Mouse (Mus musculus) neural tube, embryonic 14.5 days (tissue): ENCODE measurements around the gene Polr3h. TPM values are rescaled to one million over a fixed set of nuclear protein-coding genes. Genes with fewer than 3 reads are reported as not detected.
A peak's percentile ranks its signal among the peaks of the same experiment; 100 is the strongest.

ENCODE experiments used
- ATAC-seq: fragments of 200-750 bp; cut with Nextera tagmentation; 2 replicates; pipeline ENCODE4 v1.8.0; 2017; ENCODE audit warnings: low read depth, mild to moderate bottlenecking, moderate TSS enrichment, moderate library complexity
- H3K27ac ChIP-seq: fragments of 300-500 bp; sonication (generic); 2 replicates; pipeline ENCODE4 v1.5.1; 2014; ENCODE audit warnings: low read depth, mild to moderate bottlenecking, control low read depth, low read length, moderate library complexity, mixed read lengths
- H3K27me3 ChIP-seq: fragments of 300-500 bp; sonication (generic); 2 replicates; pipeline ENCODE4 v1.6.1; 2014; ENCODE audit warnings: low read length; ENCODE audit not compliant: control insufficient read depth, insufficient read depth
- H3K36me3 ChIP-seq: fragments of 300-500 bp; sonication (generic); 2 replicates; pipeline ENCODE4 v1.6.1; 2014; ENCODE audit warnings: low read length, mixed read lengths; ENCODE audit not compliant: control insufficient read depth, insufficient read depth
- H3K4me1 ChIP-seq: fragments of 300-500 bp; sonication (generic); 2 replicates; pipeline ENCODE4 v1.6.1; 2014; ENCODE audit warnings: low read length; ENCODE audit not compliant: control insufficient read depth, insufficient read depth
- H3K4me2 ChIP-seq: fragments of 300-500 bp; sonication (generic); 2 replicates; pipeline ENCODE4 v1.6.1; 2014; ENCODE audit warnings: mild to moderate bottlenecking, low read depth, low read length, control low read depth
- H3K4me3 ChIP-seq: fragments of 300-500 bp; sonication (generic); 2 replicates; pipeline ENCODE4 v1.5.1; 2014; ENCODE audit warnings: low read depth, low read length, control low read depth, mixed read lengths
- H3K9ac ChIP-seq: fragments of 300-500 bp; sonication (generic); replicated peaks from 2 replicates; pipeline ENCODE4 v1.6.1; 2014; ENCODE audit warnings: low read depth, mild to moderate bottlenecking, control low read depth, low read length, mixed read lengths
- H3K9me3 ChIP-seq: fragments of 300-500 bp; sonication (generic); 2 replicates; pipeline ENCODE4 v1.6.1; 2016; ENCODE audit warnings: low read length; ENCODE audit not compliant: control insufficient read depth
- WGBS: fragments of 180-500 bp; shearing (Covaris S2); extraction: QIAGEN DNeasy Blood & Tissue Kit; methylation state at CpG from one replicate; pipeline ENCODE4 v1.1.7; 2014; 5-methylcytosine and 5-hydroxymethylcytosine counted together
- polyA plus RNA-seq: library from polyadenylated mRNA; unstranded; fragments of >200 nt; fragmentation: Nextera tagmentation; extraction: Ambion mirVana; gene quantifications from 2 replicates; pipeline ENCODE4 v1.2.1, GENCODE M21; 2014

Polr3h gene
- polyA plus RNA-seq, 1 experiment from 2014 or later: 98.4 TPM

GRCm38 (mm10) chr15:81939157-81939715 is 13.2 kb upstream of the Polr3h start:
- Histone ChIP-seq H3K4me2 (no peak overlapping the region; the same call in 1 of the 2 replicates), H3K27ac (no peak overlapping the region), H3K27me3 (no peaks in the 10 kb centered on the region), H3K9me3 (no peaks in the 10 kb centered on the region), H3K9ac (no peak overlapping the region), H3K36me3 (peaks cover 3% of the 10 kb centered on the region; the same call in 1 of the 2 replicates), H3K4me3 (no peak overlapping the region), H3K4me1 (peaks cover 20% of the 10 kb centered on the region)
- no peak for ATAC-seq
- whole genome bisulfite sequencing: 89% methylated on average over 10 of the region's 10 CpGs

GRCm38 (mm10) chr15:81938246-81938645 is 12.2 kb upstream of the Polr3h start:
- H3K36me3 ChIP-seq: peaks cover 3% of the 10 kb centered on the region; the same call in 1 of the 2 replicates
- H3K27ac ChIP-seq: peak overlapping the region; percentile 92
- peaks cover 21% of the 10 kb centered on the region for H3K4me1 ChIP-seq
- H3K4me2 ChIP-seq: peak overlapping the region; percentile 65
- peak overlapping the region; percentile 75 for H3K9ac ChIP-seq
- H3K9me3 ChIP-seq: no peaks in the 10 kb centered on the region
- 24% methylated on average over 2 of the region's 2 CpGs for WGBS
- no peaks in the 10 kb centered on the region for H3K27me3 ChIP-seq
- ATAC-seq: peak; percentile 51; the same call in 1 of the 2 replicates
- peak overlapping the region; percentile 58 for H3K4me3 ChIP-seq

GRCm38 (mm10) chr15:81937098-81937972 is 11.3 kb upstream of the Polr3h start:
- peak; percentile 36 for ATAC-seq
- peaks cover 3% of the 10 kb centered on the region; the same call in 1 of the 2 replicates for H3K36me3 ChIP-seq
- peak overlapping the region; percentile 92 for H3K27ac ChIP-seq
- H3K9ac ChIP-seq: peak overlapping the region; percentile 75
- H3K27me3 ChIP-seq: no peaks in the 10 kb centered on the region
- peak overlapping the region; percentile 58 for H3K4me3 ChIP-seq
- H3K4me2 ChIP-seq: peak overlapping the region; percentile 65
- no peaks in the 10 kb centered on the region for H3K9me3 ChIP-seq
- WGBS: 4% methylated on average over 19 of the region's 19 CpGs
- peaks cover 22% of the 10 kb centered on the region for H3K4me1 ChIP-seq

- peak within 1 kb of the TSS; percentile 92 for H3K27ac ChIP-seq
- WGBS: 3% methylated on average over 12 of the region's 12 CpGs
- peak within 1 kb of the TSS; percentile 65 for H3K4me2 ChIP-seq
- H3K4me1 ChIP-seq: peaks cover 22% of the 10 kb centered on the region
- H3K9ac ChIP-seq: peak within 1 kb of the TSS; percentile 75
- no peaks in the 10 kb centered on the region for H3K9me3 ChIP-seq
- peak within 1 kb of the TSS; percentile 58 for H3K4me3 ChIP-seq
- no peaks in the 10 kb centered on the region for H3K27me3 ChIP-seq
- peak; percentile 80 for ATAC-seq
- H3K36me3 ChIP-seq: peaks cover 3% of the 10 kb centered on the region; the same call in 1 of the 2 replicates
Measured at GRCm38 (mm10) chr15:81936679-81937078, 10.6 kb upstream of the Polr3h start, which contains the start of gene Csdc2. Gene Csdc2 (plus strand): TSS chr15:81936759.

GRCm38 (mm10) chr15:81935869-81936637 is 10.0 kb upstream of the Polr3h start:
- 56% methylated on average over 7 of the region's 7 CpGs for WGBS

GRCm38 (mm10) chr15:81933986-81934385 is 7.9 kb upstream of the Polr3h start:
- H3K9me3 ChIP-seq: no peaks in the 10 kb centered on the region
- no peak overlapping the region for H3K4me2 ChIP-seq
- no peak overlapping the region for H3K4me3 ChIP-seq
- H3K27me3 ChIP-seq: no peaks in the 10 kb centered on the region
- no peak overlapping the region for H3K9ac ChIP-seq
- ATAC-seq: no peak
- peaks cover 21% of the 10 kb centered on the region for H3K4me1 ChIP-seq
- H3K27ac ChIP-seq: no peak overlapping the region
- H3K36me3 ChIP-seq: no peaks in the 10 kb centered on the region
- WGBS: 72% methylated on average over 1 of the region's 1 CpGs

More at GRCm38 (mm10) chr15:81935869-81936637, 10.0 kb upstream of the Polr3h start:
- Histone ChIP-seq H3K36me3 (peaks cover 3% of the 10 kb centered on the region; the same call in 1 of the 2 replicates), H3K27me3 (no peaks in the 10 kb centered on the region), H3K9ac (peak overlapping the region; percentile 75; the same call in 1 of the 2 replicates), H3K4me1 (peaks cover 22% of the 10 kb centered on the region), H3K4me2 (peak overlapping the region; percentile 65), H3K4me3 (peak overlapping the region; percentile 58), H3K27ac (peak overlapping the region; percentile 92), H3K9me3 (no peaks in the 10 kb centered on the region)
- ATAC-seq: peak; percentile 19; the same call in 1 of the 2 replicates

GRCm38 (mm10) chr15:81932951-81933470 is 7.0 kb upstream of the Polr3h start:
- H3K4me1 ChIP-seq: peaks cover 12% of the 10 kb centered on the region
- H3K36me3 ChIP-seq: no peaks in the 10 kb centered on the region
- no peaks in the 10 kb centered on the region for H3K9me3 ChIP-seq
- H3K27me3 ChIP-seq: no peaks in the 10 kb centered on the region
- no peak for ATAC-seq
- H3K9ac ChIP-seq: peak overlapping the region; percentile 17; the same call in 1 of the 2 replicates
- 29% methylated on average over 12 of the region's 12 CpGs for WGBS
- no peak overlapping the region for H3K4me3 ChIP-seq
- H3K27ac ChIP-seq: no peak overlapping the region
- no peak overlapping the region for H3K4me2 ChIP-seq

GRCm38 (mm10) chr15:81928277-81928676 is 2.2 kb upstream of the Polr3h start:
- WGBS: 26% methylated on average over 11 of the region's 11 CpGs

More at GRCm38 (mm10) chr15:81928277-81928676, 2.2 kb upstream of the Polr3h start:
- H3K4me1 ChIP-seq: peaks cover 11% of the 10 kb centered on the region
- ATAC-seq: no peak
- H3K4me3 ChIP-seq: no peak overlapping the region
- H3K36me3 ChIP-seq: no peaks in the 10 kb centered on the region
- H3K4me2 ChIP-seq: no peak overlapping the region
- no peaks in the 10 kb centered on the region for H3K27me3 ChIP-seq
- no peaks in the 10 kb centered on the region for H3K9me3 ChIP-seq
- H3K27ac ChIP-seq: peak overlapping the region; percentile 81; the same call in 1 of the 2 replicates
- no peak overlapping the region for H3K9ac ChIP-seq
